Mouse (Mus musculus): ENCODE results near the gene Usp28. TPM values are rescaled to one million over a fixed set of nuclear protein-coding genes. Genes with fewer than 3 reads are reported as not detected.
A peak's percentile ranks its signal among the peaks of the same experiment; 100 is the strongest.
"Not testable (repeated sequence)": the region's sequence is repeated elsewhere in the genome, so short reads cannot be mapped to it uniquely, and the experiment has no call there.

Usp28 gene
- 10 to 100 TPM; 39.0 to 43.0 (median 41.7) TPM for total RNA-seq (2022)

GRCm38 (mm10) chr9:48984845-48985707 is at the start of gene Usp28:
Gene Usp28 (plus strand): TSS chr9:48985375.
- peak; percentile 88 to 98 for DNase-seq (ENCODE audit: low spot score in 2 of 2)

- no peak for DNase-seq (ENCODE audit: low spot score in 2 of 2)
Measured at GRCm38 (mm10) chr9:48942349-48942748, 42.8 kb upstream of the Usp28 start.

- DNase-seq (ENCODE audit: low spot score in 2 of 2) = no peak
Measured at GRCm38 (mm10) chr9:48947565-48947964, 37.6 kb upstream of the Usp28 start.

GRCm38 (mm10) chr9:48961314-48961713 is 23.9 kb upstream of the Usp28 start:
- DNase-seq (ENCODE audit: low spot score in 2 of 2) = no peak

- DNase-seq (ENCODE audit: low spot score in 2 of 2) = no peak
Measured at GRCm38 (mm10) chr9:48962131-48962530, 23.0 kb upstream of the Usp28 start.

GRCm38 (mm10) chr9:48964587-48965040 is 20.6 kb upstream of the Usp28 start, which contains the start of gene Htr3b:
Gene Htr3b (minus strand): TSS chr9:48964990.
- DNase-seq (ENCODE audit: low spot score in 2 of 2) = no peak

- no peak for DNase-seq (ENCODE audit: low spot score in 2 of 2)
Measured at GRCm38 (mm10) chr9:48972494-48972893, 12.7 kb upstream of the Usp28 start.

GRCm38 (mm10) chr9:48976661-48977355 is 8.4 kb upstream of the Usp28 start:
- DNase-seq (ENCODE audit: low spot score in 2 of 2) = no peak

GRCm38 (mm10) chr9:48980371-48980770 is 4.8 kb upstream of the Usp28 start:
- no peak for DNase-seq (ENCODE audit: low spot score in 2 of 2)

- no peak for DNase-seq (ENCODE audit: low spot score in 2 of 2)
Measured at GRCm38 (mm10) chr9:48980781-48981180, 4.4 kb upstream of the Usp28 start.

GRCm38 (mm10) chr9:48981827-48982226 is 3.3 kb upstream of the Usp28 start:
- DNase-seq (ENCODE audit: low spot score in 2 of 2) = no peak

GRCm38 (mm10) chr9:48983801-48984200 is 1.4 kb upstream of the Usp28 start:
- DNase-seq (ENCODE audit: low spot score in 2 of 2) = not testable (repeated sequence)

- DNase-seq (ENCODE audit: low spot score in 2 of 2) = no peak
Measured at GRCm38 (mm10) chr9:48984320-48984844, 793 bp upstream of the Usp28 start.

- no peak for DNase-seq (ENCODE audit: low spot score in 2 of 2)
Measured at GRCm38 (mm10) chr9:48985708-48986088, 523 bp downstream of the Usp28 start.

GRCm38 (mm10) chr9:48986616-48987141 is 1.5 kb downstream of the Usp28 start:
- peak in 1 of 2 experiments; percentile 14 for DNase-seq (ENCODE audit: low spot score in 2 of 2)

GRCm38 (mm10) chr9:48987201-48988101 is 2.3 kb downstream of the Usp28 start:
- DNase-seq (ENCODE audit: low spot score in 2 of 2) = no peak

GRCm38 (mm10) chr9:48991671-48992070 is 6.5 kb downstream of the Usp28 start:
- no peak for DNase-seq (ENCODE audit: low spot score in 2 of 2)

- DNase-seq (ENCODE audit: low spot score in 2 of 2) = no peak
Measured at GRCm38 (mm10) chr9:48994779-48995178, 9.6 kb downstream of the Usp28 start.

- no peak for DNase-seq (ENCODE audit: low spot score in 2 of 2)
Measured at GRCm38 (mm10) chr9:48995735-48996134, 10.6 kb downstream of the Usp28 start.

- DNase-seq (ENCODE audit: low spot score in 2 of 2) = no peak
Measured at GRCm38 (mm10) chr9:48999256-48999655, 14.1 kb downstream of the Usp28 start.

GRCm38 (mm10) chr9:49015824-49016223 is 30.6 kb downstream of the Usp28 start:
- no peak for DNase-seq (ENCODE audit: low spot score in 2 of 2)
